8 mouse cellular contexts compared by ENCODE assay signal in the genomic region with DNA sequence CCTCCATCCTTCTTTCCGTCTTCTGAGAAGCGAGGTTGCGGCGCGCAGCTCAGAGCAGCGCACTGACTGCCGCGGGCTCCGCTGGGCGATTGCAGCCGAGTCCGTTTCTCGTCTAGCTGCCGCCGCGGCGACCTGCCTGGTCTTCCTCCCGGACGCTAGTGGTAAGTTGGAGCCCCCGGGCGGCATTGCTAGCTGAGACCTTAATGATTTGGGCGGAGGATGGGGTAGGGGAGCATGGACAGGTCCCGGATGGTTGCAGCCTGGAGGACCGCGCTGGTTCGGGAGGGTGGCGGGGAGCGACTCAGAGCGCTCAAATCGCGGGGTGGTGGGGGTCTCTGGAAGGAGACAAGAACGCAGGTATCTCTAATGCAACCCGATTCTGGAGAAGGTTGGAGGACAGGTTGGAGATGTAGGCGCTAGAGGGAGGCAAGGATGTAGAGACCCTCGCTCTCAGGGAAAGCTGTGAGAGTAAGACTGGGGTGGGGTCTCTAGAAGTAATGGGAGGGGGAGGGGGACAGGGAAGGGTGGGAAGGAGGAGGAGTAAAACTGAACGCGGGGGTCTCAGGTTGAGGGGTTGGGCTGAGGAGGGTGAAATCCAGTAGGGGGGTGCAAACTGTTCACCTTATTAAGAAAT. TPM values are rescaled to one million over a fixed set of nuclear protein-coding genes. Genes with fewer than 3 reads are reported as not detected.
DNase-seq lines count a peak whose midpoint lies in the region; ATAC-seq lines count a peak whose summit lies in the region.
"Had no signal": no experiment of that assay in that cellular context is flagged by ENCODE, and none has a peak within 500 bp of the region (broad histone marks: within the 10 kb centered on the region; RNA-seq: fewer than 3 reads in every experiment).

No protein-coding gene starts in this region.

- WGBS in embryonic facial prominence, embryonic 14.5 days: 28% methylated on average over 31 of the region's 37 CpGs
- 21% methylated on average over 37 of the region's 37 CpGs for WGBS in intestine, embryonic 14.5 days

- peak; percentile 18 to 36 for DNase-seq in left cerebral cortex, adult 18-20 months (ENCODE audit: low spot score in 2 of 2)
- DNase-seq in left cerebral cortex, adult 11 months (ENCODE audit: low spot score): no peak
- peak; percentile 0 for DNase-seq in embryonic facial prominence, embryonic 14.5 days (ENCODE audit: low spot score)
- peak; percentile 54 for DNase-seq in intestine, embryonic 14.5 days (ENCODE audit: low spot score)
- DNase-seq in neural tube, embryonic 10.5 days (ENCODE audit: extremely low spot score, low spot score): peak; percentile 29
- no peak for DNase-seq in spleen, postnatal 14 days (ENCODE audit: low spot score in 2 of 2)
- DNase-seq in spleen, adult 18-20 months: no peak

- no peaks in the 10 kb centered on the region for H3K36me3 ChIP-seq in embryonic facial prominence, embryonic 14.5 days (ENCODE audit: control insufficient read depth, insufficient read depth, low read length)
- H3K36me3 ChIP-seq in intestine, embryonic 14.5 days (ENCODE audit: control insufficient read depth, insufficient read depth, low read length): no peaks in the 10 kb centered on the region

- H3K9me3 ChIP-seq in embryonic facial prominence, embryonic 14.5 days (ENCODE audit: control insufficient read depth, low read length): no peaks in the 10 kb centered on the region
- no peaks in the 10 kb centered on the region for H3K9me3 ChIP-seq in intestine, embryonic 14.5 days (ENCODE audit: control insufficient read depth, low read length)

- no peaks in the 10 kb centered on the region for H3K4me1 ChIP-seq in embryonic facial prominence, embryonic 14.5 days (ENCODE audit: control insufficient read depth, insufficient read depth, low read length)
- H3K4me1 ChIP-seq in intestine, embryonic 14.5 days (replicated peaks; ENCODE audit: control insufficient read depth, insufficient read depth, low read length): no peaks in the 10 kb centered on the region

- H3K4me2 ChIP-seq in embryonic facial prominence, embryonic 14.5 days (ENCODE audit: low read depth, low read length): peak overlapping the region; percentile 55
- peak overlapping the region; percentile 35 for H3K4me2 ChIP-seq in intestine, embryonic 14.5 days (ENCODE audit: low read length)

- ATAC-seq in embryonic facial prominence, embryonic 14.5 days (ENCODE audit: low read depth): no peak
- no peak for ATAC-seq in intestine, embryonic 14.5 days (replicated peaks; ENCODE audit: low FRiP score, low TSS enrichment, low read depth)

- peaks cover 51% of the 10 kb centered on the region for H3K27me3 ChIP-seq in embryonic facial prominence, embryonic 14.5 days (replicated peaks; ENCODE audit: control insufficient read depth, insufficient read depth, low read length)
- H3K27me3 ChIP-seq in intestine, embryonic 14.5 days (replicated peaks; ENCODE audit: control insufficient read depth, insufficient read depth, low read length): peaks cover 43% of the 10 kb centered on the region; the same call in 1 of the 2 replicates

- H3K27ac ChIP-seq in embryonic facial prominence, embryonic 14.5 days (replicated peaks; ENCODE audit: low read depth, low read length): no peak overlapping the region
- no peak overlapping the region for H3K27ac ChIP-seq in intestine, embryonic 14.5 days (ENCODE audit: low read depth)
- H3K27ac ChIP-seq: macrophage had no signal

- H3K4me3 ChIP-seq in embryonic facial prominence, embryonic 14.5 days (ENCODE audit: low read depth, low read length): peak overlapping the region; percentile 34
- peak overlapping the region; percentile 10 for H3K4me3 ChIP-seq in intestine, embryonic 14.5 days (ENCODE audit: low read depth, low read length)

- no peak overlapping the region for H3K9ac ChIP-seq in embryonic facial prominence, embryonic 14.5 days (ENCODE audit: low read depth, low read length)
- no peak overlapping the region for H3K9ac ChIP-seq in intestine, embryonic 14.5 days (ENCODE audit: low read length)

RNA-seq across cellular contexts. Expression of gene Htr2c, which starts 0.7 kb away (rescaled TPM):
- 10 to 100 TPM; 29.4 to 31.0 TPM for total RNA-seq in left cerebral cortex, adult 18-20 months (2021)
- polyA plus RNA-seq in embryonic facial prominence, embryonic 14.5 days (2014; fragmentation: Nextera tagmentation; extraction: Ambion mirVana): 0.72 and 0.75 TPM in 2 replicates
- polyA plus RNA-seq in intestine, embryonic 14.5 days (2014; fragmentation: Nextera tagmentation; extraction: Ambion mirVana): not detected in 2 replicates
- polyA plus RNA-seq: macrophage had no signal

Comparison
In these comparisons a context has a peak if more than half of its experiments do, and no peak if none do; other contexts are left out.
1. DNase-seq: peak in left cerebral cortex, adult 18-20 months (2 of 2), embryonic facial prominence, embryonic 14.5 days (single experiment), intestine, embryonic 14.5 days (single experiment) and neural tube, embryonic 10.5 days (single experiment); none in left cerebral cortex, adult 11 months (single experiment), spleen, postnatal 14 days (0 of 2) and spleen, adult 18-20 months (0 of 2).